ENCODE assay signal across 13 mouse cellular contexts in genomic region chr13:47264382-47264781, GRCm38 (mm10).
DNase-seq lines count a peak whose midpoint lies in the region; ATAC-seq and TF ChIP-seq lines count a peak whose summit lies in the region.
"Had no signal": no experiment of that assay in that cellular context is flagged by ENCODE, and none has a peak within 500 bp of the region (broad histone marks: within the 10 kb centered on the region; RNA-seq: fewer than 3 reads in every experiment).

No protein-coding gene starts in this region.

- no peak overlapping the region for H3K27ac ChIP-seq in layer of hippocampus, adult 2 months
- no peak overlapping the region for H3K27ac ChIP-seq in forebrain, embryonic 11.5 days (ENCODE audit: low read depth, low read length)
- no peak overlapping the region for H3K27ac ChIP-seq in neural tube, embryonic 15.5 days (replicated peaks)
- H3K27ac ChIP-seq: hindbrain, embryonic 15.5 days; kidney, embryonic 15.5 days had no signal

- no peaks in the 10 kb centered on the region for H3K9me3 ChIP-seq in forebrain, embryonic 11.5 days (ENCODE audit: control insufficient read depth, low read length)
- no peaks in the 10 kb centered on the region for H3K9me3 ChIP-seq in neural tube, embryonic 15.5 days (replicated peaks)
- H3K9me3 ChIP-seq: hindbrain, embryonic 15.5 days; kidney, embryonic 15.5 days had no signal

- no peak for ATAC-seq in forebrain, embryonic 11.5 days (replicated peaks; ENCODE audit: low FRiP score)
- ATAC-seq in neural tube, embryonic 15.5 days (ENCODE audit: low FRiP score): no peak
- ATAC-seq: forebrain, postnatal 0 days; Patski had no signal

- no peak overlapping the region for H3K4me2 ChIP-seq in forebrain, embryonic 11.5 days (ENCODE audit: low read depth, low read length, severe bottlenecking)
- H3K4me2 ChIP-seq in neural tube, embryonic 15.5 days: no peak overlapping the region
- H3K4me2 ChIP-seq: hindbrain, embryonic 15.5 days; kidney, embryonic 15.5 days had no signal

- no peak for TF ChIP-seq CTCF in layer of hippocampus, adult 2 months (conservative IDR thresholded peaks at IDR 0.05)

- H3K36me3 ChIP-seq in forebrain, embryonic 11.5 days (ENCODE audit: control insufficient read depth, insufficient read depth, low read length): no peaks in the 10 kb centered on the region
- H3K36me3 ChIP-seq in neural tube, embryonic 15.5 days: no peaks in the 10 kb centered on the region
- H3K36me3 ChIP-seq: hindbrain, embryonic 15.5 days; kidney, embryonic 15.5 days had no signal

- H3K27me3 ChIP-seq in forebrain, embryonic 11.5 days (ENCODE audit: control insufficient read depth, insufficient read depth, low read length): no peaks in the 10 kb centered on the region
- H3K27me3 ChIP-seq in neural tube, embryonic 15.5 days (replicated peaks): no peaks in the 10 kb centered on the region
- H3K27me3 ChIP-seq: hindbrain, embryonic 15.5 days; kidney, embryonic 15.5 days; Patski had no signal

- H3K4me1 ChIP-seq in forebrain, embryonic 11.5 days (replicated peaks; ENCODE audit: control insufficient read depth, insufficient read depth, low read length): no peaks in the 10 kb centered on the region
- no peaks in the 10 kb centered on the region for H3K4me1 ChIP-seq in neural tube, embryonic 15.5 days
- H3K4me1 ChIP-seq: hindbrain, embryonic 15.5 days; kidney, embryonic 15.5 days had no signal

- no peak overlapping the region for H3K4me3 ChIP-seq in layer of hippocampus, adult 2 months
- H3K4me3 ChIP-seq in forebrain, embryonic 11.5 days (ENCODE audit: low read depth, low read length): no peak overlapping the region
- H3K4me3 ChIP-seq in neural tube, embryonic 15.5 days (replicated peaks): no peak overlapping the region
- H3K4me3 ChIP-seq: hindbrain, embryonic 15.5 days; kidney, embryonic 15.5 days had no signal

- no peak overlapping the region for H3K9ac ChIP-seq in forebrain, embryonic 11.5 days (ENCODE audit: low read length)
- no peak overlapping the region for H3K9ac ChIP-seq in neural tube, embryonic 15.5 days (replicated peaks)
- H3K9ac ChIP-seq: forebrain, postnatal 0 days; hindbrain, embryonic 15.5 days; kidney, embryonic 15.5 days had no signal

- WGBS in forebrain, embryonic 11.5 days: 95% methylated on average over 8 of the region's 8 CpGs
- WGBS in neural tube, embryonic 15.5 days: 92% methylated on average over 8 of the region's 8 CpGs

- peak; percentile 10 to 24 for DNase-seq in layer of hippocampus, adult 2 months (ENCODE audit: low spot score in 2 of 2)
- no peak for DNase-seq in layer of hippocampus, postnatal 25 days (ENCODE audit: extremely low spot score in 1 of 2, low spot score in 1 of 2)
- peak; percentile 17 to 30 for DNase-seq in cerebellum, adult 18-20 months
- DNase-seq in cerebellum, postnatal 36 days: peak; percentile 37 to 46
- DNase-seq in heart, postnatal 10 days: peak; percentile 82 to 84
- DNase-seq in forebrain, embryonic 11.5 days (ENCODE audit: low spot score): no peak
- DNase-seq in adipocyte (ENCODE audit: low spot score): no peak
- DNase-seq: forebrain, postnatal 0 days; right cerebral cortex, postnatal 4 days had no signal

- intact Hi-C loops in heart, postnatal 10 days (cut with DNase I): no loop called here

Comparison
In these comparisons a context has a peak if more than half of its experiments do, and no peak if none do; other contexts are left out.
1. DNase-seq: peak in layer of hippocampus, adult 2 months (2 of 2), cerebellum, adult 18-20 months (2 of 2), cerebellum, postnatal 36 days (2 of 2) and heart, postnatal 10 days (2 of 2); none in layer of hippocampus, postnatal 25 days (0 of 2), forebrain, embryonic 11.5 days (single experiment) and adipocyte (single experiment).